In the genomic region with DNA sequence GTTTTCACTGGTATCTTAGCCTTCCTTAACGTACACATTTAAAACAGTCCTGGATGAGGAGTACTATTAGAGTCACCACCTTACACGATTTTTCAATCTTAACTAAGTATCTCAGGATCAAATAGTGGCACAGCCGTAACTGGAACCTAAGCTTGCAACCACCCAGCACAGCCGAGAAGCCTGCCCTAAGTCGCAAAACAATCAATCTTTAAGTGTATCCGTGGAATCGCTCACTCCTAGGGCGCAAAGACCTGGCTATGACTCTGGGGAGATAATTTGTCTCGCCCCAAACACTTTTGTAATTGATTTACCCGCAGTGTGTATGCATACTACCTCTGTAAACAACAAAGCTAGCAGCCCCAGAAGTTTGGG, we compare ENCODE assay signal across 7 mouse cellular contexts.
DNase-seq lines count a peak whose midpoint lies in the region; ATAC-seq and TF ChIP-seq lines count a peak whose summit lies in the region.

No protein-coding gene starts in this region.

- H3K9ac ChIP-seq in forebrain, embryonic 13.5 days, result peak overlapping the region; percentile 48
- H3K9ac ChIP-seq in liver, embryonic 12.5 days, result peak overlapping the region; percentile 67

- H3K9me3 ChIP-seq in forebrain, embryonic 13.5 days (replicated peaks), result no peaks in the 10 kb centered on the region
- H3K9me3 ChIP-seq in liver, embryonic 12.5 days (replicated peaks), result no peaks in the 10 kb centered on the region

- H3K4me1 ChIP-seq in spleen, adult 2 months (ENCODE audit: control insufficient read depth, insufficient read depth, insufficient read length), result peaks cover 3% of the 10 kb centered on the region; the same call in 1 of the 2 replicates
- H3K4me1 ChIP-seq in forebrain, embryonic 13.5 days, result peaks cover 27% of the 10 kb centered on the region
- H3K4me1 ChIP-seq in liver, embryonic 12.5 days, result peaks cover 25% of the 10 kb centered on the region

- TF ChIP-seq CTCF in spleen, adult 2 months (IDR thresholded peaks at IDR 0.05; ENCODE audit: extremely low read depth, insufficient read depth, insufficient read length, insufficient replicate concordance), result no peak

- intact Hi-C loops in left cerebral cortex, postnatal 14 days (cut with DNase I), result loop anchor here (1.0 to 10.0 kb wide), 5 partner anchors 199 to 579 kb away; a partner anchor contains a TSS

- DNase-seq in spleen, adult 2 months (ENCODE audit: low read depth in 1 of 2, low spot score in 2 of 2), result no peak
- no peak for DNase-seq in spleen, adult 18-20 months
- no peak for DNase-seq in adrenal gland, adult (ENCODE audit: inconsistent age in 2 of 2, low spot score in 1 of 2)
- no peak for DNase-seq in layer of hippocampus, postnatal 14 days (ENCODE audit: low spot score in 2 of 2)
- no peak for DNase-seq in left cerebral cortex, postnatal 14 days (ENCODE audit: low spot score in 2 of 2)

- H3K4me3 ChIP-seq in spleen, adult 2 months (ENCODE audit: extremely low read depth, insufficient read depth, insufficient read length), result peak overlapping the region; percentile 99; the same call in 1 of the 2 replicates
- H3K4me3 ChIP-seq in forebrain, embryonic 13.5 days, result peak overlapping the region; percentile 90
- peak overlapping the region; percentile 89 for H3K4me3 ChIP-seq in liver, embryonic 12.5 days

- no peaks in the 10 kb centered on the region; the same call in 1 of the 2 replicates for H3K36me3 ChIP-seq in spleen, adult 2 months (ENCODE audit: control insufficient read depth, insufficient read depth, low read length)
- peaks cover 18% of the 10 kb centered on the region for H3K36me3 ChIP-seq in forebrain, embryonic 13.5 days (ENCODE audit: poor library complexity, severe bottlenecking)
- H3K36me3 ChIP-seq in liver, embryonic 12.5 days, result peaks cover 9% of the 10 kb centered on the region; the same call in 1 of the 2 replicates

- WGBS in spleen, adult 2 months, result 8% methylated on average over 10 of the region's 10 CpGs
- 6% methylated on average over 10 of the region's 10 CpGs for WGBS in forebrain, embryonic 13.5 days
- WGBS in liver, embryonic 12.5 days (ENCODE audit: insufficient replicate concordance), result 7% methylated on average over 10 of the region's 10 CpGs

- no peaks in the 10 kb centered on the region for H3K27me3 ChIP-seq in spleen, adult 2 months (ENCODE audit: control insufficient read depth, insufficient read depth, low read length)
- H3K27me3 ChIP-seq in forebrain, embryonic 13.5 days, result no peaks in the 10 kb centered on the region
- no peaks in the 10 kb centered on the region for H3K27me3 ChIP-seq in liver, embryonic 12.5 days (replicated peaks)

- no peak for ATAC-seq in forebrain, embryonic 13.5 days
- ATAC-seq in liver, embryonic 12.5 days, result peak; percentile 68

- peak overlapping the region; percentile 89 for H3K4me2 ChIP-seq in forebrain, embryonic 13.5 days
- H3K4me2 ChIP-seq in liver, embryonic 12.5 days, result peak overlapping the region; percentile 91

- TF ChIP-seq POLR2A in spleen, adult 2 months (IDR thresholded peaks at IDR 0.05; ENCODE audit: low read depth, low read length), result no peak

- H3K27ac ChIP-seq in spleen, adult 2 months (ENCODE audit: insufficient read depth, low read length), result no peak overlapping the region
- H3K27ac ChIP-seq in forebrain, embryonic 13.5 days, result no peak overlapping the region
- H3K27ac ChIP-seq in liver, embryonic 12.5 days, result peak overlapping the region; percentile 59; the same call in 1 of the 2 replicates
